25 mouse cellular contexts compared by ENCODE assay signal in the genomic region with DNA sequence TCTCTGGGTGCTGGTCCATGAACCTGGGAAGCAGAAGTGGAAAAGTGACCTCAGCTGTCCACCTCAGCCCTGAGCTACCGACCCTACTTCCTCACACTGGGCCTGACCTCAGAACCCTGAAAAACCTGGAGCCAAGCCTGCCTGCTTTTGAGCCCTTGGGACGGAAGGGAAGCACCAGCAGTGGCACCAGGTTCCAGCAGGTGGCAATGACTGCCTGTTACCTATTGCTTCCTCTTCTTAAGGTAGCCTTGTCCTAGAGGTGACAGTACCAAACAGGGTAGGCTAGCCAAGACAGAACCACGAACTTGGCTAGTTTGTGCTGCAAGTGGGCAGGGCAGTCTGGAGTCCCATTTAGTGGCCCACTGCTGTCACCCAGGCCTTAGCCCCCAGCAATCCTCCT. TPM values are rescaled to one million over a fixed set of nuclear protein-coding genes. Genes with fewer than 3 reads are reported as not detected.
"Had no signal": no experiment of that assay in that cellular context is flagged by ENCODE, and none has a peak within 500 bp of the region (broad histone marks: within the 10 kb centered on the region; RNA-seq: fewer than 3 reads in every experiment).

No protein-coding gene starts in this region.

- ATAC-seq: hindbrain, embryonic 16.5 days; intestine, embryonic 15.5 days; midbrain, embryonic 13.5 days; midbrain, embryonic 16.5 days had no signal

- H3K27me3 ChIP-seq: intestine, embryonic 15.5 days; limb, embryonic 13.5 days; liver, embryonic 13.5 days; lung, embryonic 15.5 days; megakaryocyte, embryonic 14.5 days; midbrain, embryonic 13.5 days; neural tube, embryonic 13.5 days; stomach, embryonic 15.5 days had no signal

- H3K4me1 ChIP-seq: limb, embryonic 13.5 days; lung, embryonic 15.5 days; midbrain, embryonic 13.5 days; neural tube, embryonic 13.5 days; stomach, embryonic 15.5 days had no signal

- H3K4me3 ChIP-seq: intestine, embryonic 15.5 days; layer of hippocampus, adult 2 months; limb, embryonic 10.5 days; limb, embryonic 13.5 days; liver, embryonic 13.5 days; lung, embryonic 15.5 days; megakaryocyte, embryonic 14.5 days; midbrain, embryonic 10.5 days; midbrain, embryonic 13.5 days; myocyte; neural tube, embryonic 13.5 days; stomach, embryonic 15.5 days had no signal

- H3K9me3 ChIP-seq: intestine, embryonic 15.5 days; limb, embryonic 10.5 days; limb, embryonic 13.5 days; liver, embryonic 13.5 days; lung, embryonic 15.5 days; megakaryocyte, embryonic 14.5 days; midbrain, embryonic 10.5 days; midbrain, embryonic 13.5 days; neural tube, embryonic 13.5 days; stomach, embryonic 15.5 days had no signal

- H3K9ac ChIP-seq: intestine, embryonic 15.5 days; limb, embryonic 13.5 days; liver, embryonic 13.5 days; lung, embryonic 15.5 days; midbrain, embryonic 13.5 days; neural tube, embryonic 13.5 days; stomach, embryonic 15.5 days had no signal

- H3K4me2 ChIP-seq: intestine, embryonic 15.5 days; limb, embryonic 13.5 days; liver, embryonic 13.5 days; lung, embryonic 15.5 days; midbrain, embryonic 13.5 days; neural tube, embryonic 13.5 days; stomach, embryonic 15.5 days had no signal

- H3K27ac ChIP-seq: intestine, embryonic 15.5 days; layer of hippocampus, adult 2 months; limb, embryonic 10.5 days; limb, embryonic 13.5 days; liver, embryonic 13.5 days; lung, embryonic 15.5 days; midbrain, embryonic 10.5 days; midbrain, embryonic 13.5 days; neural tube, embryonic 13.5 days; stomach, embryonic 15.5 days had no signal

- DNase-seq: kidney, postnatal 14 days; layer of hippocampus, adult 9-11 months; liver, embryonic 13.5 days; lung, adult 18-20 months; lung, postnatal 10 days; lung, postnatal 36 days; retina, postnatal 1 day; right cerebral cortex, postnatal 25 days; spleen, adult 18-20 months; thymus, adult 18-20 months; thymus, postnatal 14 days had no signal

RNA-seq across cellular contexts. Expression of gene Nr0b2, which starts 20.4 kb away (rescaled TPM):
- polyA plus RNA-seq: hindbrain, embryonic 16.5 days; kidney, embryonic 14.5 days; midbrain, embryonic 13.5 days; midbrain, embryonic 16.5 days; myocyte; neural tube, embryonic 13.5 days had no signal
